Mouse (Mus musculus) liver, embryonic 14.5 days (tissue): ENCODE data around the gene Inpp1.

Experiments used
- CTCF ChIP-seq: IDR thresholded peaks from 2 replicates; pipeline ENCODE4 v1.5.1; 2016; ENCODE audit warnings: antibody characterized with exemption, low read depth, control low read depth
- EP300 ChIP-seq: IDR thresholded peaks from 2 replicates; pipeline ENCODE4 v1.6.1; 2016; ENCODE audit warnings: antibody characterized with exemption, low read depth

GRCm38 (mm10) chr1:52805041-52805440, 12.4 kb downstream of the Inpp1 start:
- TF ChIP-seq CTCF (no peak), EP300 (no peak)
